Mouse (Mus musculus): ENCODE data around the gene Tysnd1.

The Tysnd1 gene

DNA sequence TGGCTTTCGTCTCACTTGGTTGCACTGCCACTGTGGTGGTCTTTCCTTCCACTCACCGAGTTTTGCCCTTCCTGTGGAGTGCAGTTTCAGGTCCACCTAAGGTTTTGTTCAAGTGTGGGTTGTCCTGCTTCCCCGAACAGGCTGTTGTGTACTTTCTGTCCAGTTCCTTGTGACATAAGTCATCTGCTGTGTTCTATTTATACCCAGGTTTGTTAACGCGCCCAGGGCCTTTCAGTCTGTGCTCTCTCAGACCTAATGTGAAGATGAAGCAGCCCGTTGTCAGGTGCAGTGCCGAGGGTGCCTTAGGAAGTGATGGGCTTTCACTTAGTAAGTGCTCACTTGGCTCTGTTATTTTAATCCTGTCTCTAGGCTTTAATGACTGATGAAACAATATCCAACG, 5.9 kb upstream of the Tysnd1 start:
- no peak for DNase-seq (ENCODE audit: low spot score)

DNA sequence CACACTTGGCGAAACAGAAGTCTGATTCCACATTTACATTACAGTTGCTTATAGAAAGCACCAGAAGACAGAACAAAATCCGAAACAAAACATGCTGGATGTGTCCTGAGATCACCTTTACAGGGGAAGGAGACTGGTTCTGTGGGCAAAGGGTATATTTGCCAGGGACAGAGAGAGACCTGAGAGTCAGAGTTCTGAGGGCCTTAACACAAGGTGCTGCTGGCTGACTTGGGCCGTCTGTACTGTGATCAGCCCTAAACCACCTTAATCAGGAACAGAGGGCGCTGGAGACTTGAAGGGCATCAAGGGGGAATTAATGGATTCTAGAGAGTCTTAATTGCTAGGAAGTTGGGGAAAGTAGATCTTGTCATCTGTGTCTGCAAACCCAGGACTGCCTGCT, 1.8 kb upstream of the Tysnd1 start:
- DNase-seq (ENCODE audit: low spot score): no peak

DNA sequence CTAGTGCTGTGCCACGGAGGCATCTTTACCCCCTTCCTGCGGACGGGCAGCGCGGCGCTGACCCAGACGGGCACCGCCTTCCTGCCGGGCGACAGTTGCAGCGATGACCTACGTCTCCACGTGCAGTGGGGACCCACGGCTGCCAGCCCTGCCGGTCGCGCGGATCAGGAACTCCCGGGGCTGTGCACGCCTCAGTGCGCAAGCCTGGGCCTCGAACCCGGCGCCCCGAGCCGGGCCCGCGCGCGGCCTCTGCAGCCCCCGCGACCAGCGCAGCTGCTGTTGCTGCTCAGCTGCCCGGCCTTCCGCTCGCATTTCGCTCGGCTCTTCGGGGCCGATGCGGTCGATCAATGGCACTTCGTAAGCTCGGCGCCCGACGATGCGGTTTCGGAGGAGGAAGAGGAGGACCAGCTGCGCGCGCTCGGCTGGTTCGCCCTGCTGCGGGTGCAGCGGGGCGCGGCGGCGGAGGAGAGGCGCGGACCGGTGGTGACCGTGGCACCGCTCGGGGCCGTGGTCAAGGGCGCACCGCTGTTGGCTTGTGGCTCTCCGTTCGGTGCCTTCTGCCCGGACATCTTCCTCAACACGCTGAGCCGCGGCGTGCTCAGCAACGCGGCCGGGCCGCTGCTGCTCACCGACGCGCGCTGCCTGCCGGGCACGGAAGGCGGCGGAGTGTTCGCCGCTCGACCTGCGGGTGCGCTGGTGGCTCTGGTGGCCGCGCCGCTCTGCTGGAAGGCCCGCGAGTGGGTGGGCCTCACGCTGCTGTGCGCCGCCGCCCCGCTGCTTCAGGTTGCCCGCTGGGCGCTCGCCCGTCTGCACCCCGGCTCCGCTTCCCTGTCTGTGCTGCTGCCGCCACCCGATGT, 617 bp downstream of the Tysnd1 start:
- DNase-seq (ENCODE audit: low spot score): peak; percentile 40

DNA sequence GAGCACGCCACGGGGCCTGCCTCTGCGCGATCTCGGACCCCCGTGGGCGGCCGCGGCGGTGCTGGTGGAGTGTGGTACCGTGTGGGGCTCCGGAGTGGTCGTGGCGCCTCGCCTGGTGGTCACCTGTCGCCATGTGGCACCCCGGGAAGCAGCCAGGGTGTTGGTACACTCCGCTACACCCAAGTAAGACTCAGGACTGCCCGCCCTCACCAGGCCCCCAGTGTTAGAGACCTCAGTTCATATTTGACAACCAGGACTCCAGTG, 1.2 kb downstream of the Tysnd1 start:
- DNase-seq (ENCODE audit: low spot score): no peak

DNA sequence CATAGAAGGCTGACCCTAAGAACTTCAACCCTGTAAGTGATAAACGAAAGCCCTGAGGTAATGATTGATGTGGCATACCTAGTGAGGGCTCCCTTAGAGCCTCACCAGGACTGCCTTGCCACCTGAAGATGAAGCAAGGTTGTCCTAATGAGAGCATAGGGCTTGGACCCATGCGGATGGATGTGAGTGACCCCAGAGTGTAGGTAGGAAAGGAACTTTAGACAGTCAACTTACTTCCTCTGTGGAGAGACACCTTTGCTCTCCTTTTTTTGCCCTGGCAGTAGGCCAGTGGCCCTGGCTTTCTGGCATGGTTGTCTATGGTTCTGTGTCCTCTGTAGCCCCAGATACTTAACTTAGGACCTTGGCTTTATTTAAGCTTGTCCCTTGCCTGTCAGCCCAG, 1.7 kb downstream of the Tysnd1 start:
- no peak for DNase-seq (ENCODE audit: low spot score)

DNA sequence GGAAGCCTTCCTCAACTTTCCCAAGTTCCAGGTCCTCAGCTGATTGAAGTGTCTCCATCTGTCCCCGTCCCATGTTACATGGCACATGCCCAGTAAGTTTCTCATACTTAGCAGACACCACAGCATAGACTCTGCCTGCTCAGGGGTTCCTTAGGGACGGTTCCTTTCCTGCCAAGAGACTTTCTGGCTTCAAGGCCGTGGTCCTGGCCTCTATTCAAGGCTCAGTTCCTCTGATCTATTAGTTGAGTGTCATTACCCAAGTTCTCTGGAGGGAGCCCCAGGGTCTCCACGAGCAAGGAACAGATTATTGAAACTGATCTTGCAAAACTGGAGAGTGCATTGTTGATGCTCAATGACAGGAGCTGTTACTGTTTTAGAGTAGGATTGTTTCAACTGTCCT, 9.3 kb downstream of the Tysnd1 start:
- DNase-seq (ENCODE audit: low spot score): peak; percentile 56

DNA sequence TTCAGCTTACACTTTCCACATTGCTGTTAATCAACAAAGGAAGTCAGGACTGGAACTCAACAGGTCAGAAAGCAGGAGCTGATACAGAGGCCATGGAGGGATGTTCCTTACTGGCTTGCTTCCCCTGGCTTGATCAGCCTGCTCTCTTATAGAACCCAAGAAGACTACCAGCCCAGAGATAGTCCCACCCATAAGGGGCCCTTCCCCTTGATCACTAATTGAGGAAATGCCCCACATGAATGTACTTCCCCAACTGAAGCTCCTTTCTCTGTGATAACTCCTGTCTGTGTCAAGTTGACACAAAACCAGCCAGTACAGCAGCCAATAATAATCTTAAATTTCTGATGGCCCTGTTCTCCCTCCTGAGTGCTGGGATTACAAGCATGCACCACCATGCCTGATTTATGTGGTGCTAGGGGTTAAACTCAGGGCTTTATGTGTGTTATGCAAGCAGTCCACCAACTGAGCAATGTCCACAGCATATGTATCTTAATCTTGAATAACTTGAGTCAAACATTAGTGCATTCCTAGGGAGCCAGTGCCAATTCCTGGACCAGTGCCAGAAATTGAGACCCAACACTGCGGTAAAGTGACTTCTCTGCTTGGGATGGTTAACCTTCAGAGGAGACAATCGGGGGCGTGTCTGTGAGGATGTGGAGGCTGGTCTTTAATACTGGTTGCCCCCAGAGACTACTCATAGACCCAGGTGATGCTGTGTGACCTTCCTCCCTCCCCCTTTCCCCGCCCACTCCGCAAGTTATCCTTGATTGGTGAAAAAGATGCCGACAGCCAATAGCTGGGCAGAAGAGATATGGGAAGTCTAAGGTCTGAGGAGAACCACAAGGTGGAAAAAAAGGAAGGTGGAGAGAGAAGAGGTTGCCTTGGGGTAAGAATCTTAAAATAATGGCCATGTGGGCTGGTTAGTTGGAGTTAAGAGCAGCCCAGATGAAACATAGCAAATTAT, 11.4 kb downstream of the Tysnd1 start:
- no peak for DNase-seq (ENCODE audit: low spot score)

DNA sequence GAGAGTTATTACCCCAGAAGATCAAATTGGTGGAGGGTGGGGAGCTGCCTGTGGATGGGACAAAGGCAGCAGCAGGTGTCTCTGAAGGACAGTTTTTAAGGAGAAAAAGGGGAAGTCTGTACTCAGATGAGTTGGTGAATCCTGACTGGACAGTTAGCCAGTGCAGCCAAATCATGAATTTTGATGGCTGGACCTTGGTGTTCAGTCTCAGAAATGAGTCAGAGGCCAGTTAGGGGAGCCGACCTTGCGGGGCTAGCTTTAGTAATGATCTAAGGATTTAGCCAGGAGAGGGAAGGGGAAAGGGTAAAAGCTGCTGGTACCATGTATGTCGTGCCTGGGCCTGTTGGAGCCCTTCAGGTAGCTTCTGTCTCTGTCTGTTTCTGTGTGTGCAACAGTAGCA, 18.3 kb downstream of the Tysnd1 start:
- no peak for DNase-seq (ENCODE audit: low spot score)

DNA sequence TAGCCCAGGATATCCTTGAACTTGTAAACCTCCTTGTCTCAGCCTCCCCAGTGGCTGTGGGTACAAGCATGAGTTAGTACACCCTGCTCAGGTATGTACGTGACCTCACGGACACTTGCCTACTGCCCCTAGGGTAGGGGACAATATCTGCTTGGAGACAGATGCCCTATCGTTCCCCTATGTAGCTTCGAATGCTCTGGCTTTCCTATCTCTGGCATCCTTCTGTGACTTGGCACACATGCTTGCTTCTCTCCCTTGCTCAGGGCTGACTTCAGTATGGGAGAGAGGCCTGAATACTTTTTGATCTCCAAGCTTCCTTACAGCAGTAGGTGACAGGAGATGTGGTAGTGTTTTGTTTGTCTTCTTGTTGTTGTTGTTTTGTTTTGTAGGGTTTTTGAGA, 18.8 kb downstream of the Tysnd1 start:
- no peak for DNase-seq (ENCODE audit: low spot score)

DNA sequence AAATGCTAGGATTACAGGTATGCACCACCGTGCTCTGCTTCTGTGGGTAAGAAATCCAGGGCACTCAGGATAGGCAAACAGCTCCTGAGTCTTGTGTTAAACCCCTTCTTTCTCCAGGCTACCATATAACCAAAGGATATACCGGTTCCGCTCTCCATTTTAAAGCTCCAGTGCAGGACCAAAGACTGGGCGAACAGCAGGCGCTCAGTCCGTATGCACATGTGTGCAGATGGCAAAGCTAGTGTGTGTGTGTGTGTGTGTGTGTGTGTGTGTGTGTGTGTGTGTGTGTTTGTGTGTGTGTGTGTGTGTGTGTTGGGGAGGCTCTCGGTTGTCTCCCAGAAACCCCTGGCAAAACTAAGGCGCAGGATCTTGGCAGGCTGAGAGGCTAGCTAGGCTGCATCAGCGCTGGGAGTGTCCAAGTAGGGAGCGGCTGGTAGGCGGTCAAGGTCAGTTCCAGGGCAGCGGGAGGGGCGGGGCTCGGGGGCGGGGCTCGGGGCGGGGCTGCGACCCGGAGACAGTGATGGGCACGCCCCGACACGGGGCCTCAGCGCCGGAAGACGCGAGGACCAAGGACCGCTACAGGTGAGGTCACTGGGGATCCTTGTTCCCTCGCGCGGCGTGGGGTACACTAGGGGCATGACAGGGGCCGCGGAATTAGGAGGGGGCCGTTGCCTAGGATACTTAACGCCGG, 19.6 kb downstream of the Tysnd1 start, which contains the start of gene Aifm2:
Gene Aifm2, plus strand, starts transcription at position 493 of the 691 bp plus-strand sequence.
- DNase-seq (ENCODE audit: low spot score): peak; percentile 74

DNA sequence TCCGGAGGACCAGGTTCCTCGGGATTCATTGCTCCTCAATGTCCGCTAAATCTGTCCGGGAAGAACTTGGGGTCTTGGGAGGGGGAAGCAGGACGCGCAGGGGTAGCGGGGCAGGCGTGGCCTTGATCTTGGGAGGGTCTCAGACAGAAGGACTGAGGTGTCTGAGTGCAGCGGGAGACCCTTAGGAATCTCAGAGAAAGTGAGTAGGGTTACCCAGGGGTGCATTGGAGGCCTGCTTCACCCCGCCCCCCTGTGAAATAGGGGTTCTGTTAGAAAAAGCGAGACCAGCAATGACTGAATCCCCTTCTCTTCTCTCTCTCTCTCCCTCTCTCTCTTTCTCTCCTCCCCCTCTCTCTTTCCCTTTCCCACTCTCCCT, 20.1 kb downstream of the Tysnd1 start:
- no peak for DNase-seq (ENCODE audit: low spot score)

DNA sequence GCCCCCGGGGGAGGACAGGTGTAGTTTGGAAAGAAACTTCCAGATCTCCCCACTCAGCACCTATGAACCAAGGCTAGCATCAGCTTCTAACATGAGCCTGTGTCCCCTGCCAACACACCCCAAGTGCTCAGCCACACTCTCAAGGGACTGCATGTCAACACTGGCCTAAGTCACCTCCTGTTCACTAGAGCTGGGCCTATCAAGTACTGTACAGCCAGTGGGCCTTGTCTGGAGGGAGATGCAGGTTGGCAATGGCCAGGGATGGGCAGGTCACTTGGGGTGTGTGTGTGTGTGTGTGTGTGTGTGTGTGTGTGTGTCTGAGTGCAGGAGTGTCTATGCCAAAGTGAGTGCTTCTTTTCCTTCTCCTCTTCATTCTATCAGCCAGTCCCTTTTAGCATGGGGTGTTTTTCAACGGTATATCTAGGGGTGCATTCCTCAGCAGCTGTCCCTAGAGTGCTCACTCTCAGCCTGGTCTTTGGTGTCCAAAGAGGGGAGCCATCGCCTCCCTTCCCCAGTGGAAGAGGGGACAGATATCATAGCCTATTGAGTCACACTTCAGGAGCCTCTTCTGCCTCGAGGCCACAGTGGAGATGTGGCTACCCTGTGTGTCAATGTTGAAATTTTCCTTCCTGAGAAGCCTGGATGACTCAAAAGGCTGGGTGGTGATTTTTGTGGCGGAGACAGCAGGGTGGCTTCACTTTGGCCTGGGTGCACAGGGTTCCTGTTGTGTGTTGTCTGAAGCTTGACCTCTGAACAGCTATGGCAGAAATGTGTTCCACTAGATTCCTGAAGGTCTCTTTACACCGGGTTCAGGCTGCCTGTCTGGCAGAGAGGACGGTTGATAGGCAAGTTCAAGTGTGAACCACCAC, 20.9 kb downstream of the Tysnd1 start:
- DNase-seq (ENCODE audit: low spot score): no peak

DNA sequence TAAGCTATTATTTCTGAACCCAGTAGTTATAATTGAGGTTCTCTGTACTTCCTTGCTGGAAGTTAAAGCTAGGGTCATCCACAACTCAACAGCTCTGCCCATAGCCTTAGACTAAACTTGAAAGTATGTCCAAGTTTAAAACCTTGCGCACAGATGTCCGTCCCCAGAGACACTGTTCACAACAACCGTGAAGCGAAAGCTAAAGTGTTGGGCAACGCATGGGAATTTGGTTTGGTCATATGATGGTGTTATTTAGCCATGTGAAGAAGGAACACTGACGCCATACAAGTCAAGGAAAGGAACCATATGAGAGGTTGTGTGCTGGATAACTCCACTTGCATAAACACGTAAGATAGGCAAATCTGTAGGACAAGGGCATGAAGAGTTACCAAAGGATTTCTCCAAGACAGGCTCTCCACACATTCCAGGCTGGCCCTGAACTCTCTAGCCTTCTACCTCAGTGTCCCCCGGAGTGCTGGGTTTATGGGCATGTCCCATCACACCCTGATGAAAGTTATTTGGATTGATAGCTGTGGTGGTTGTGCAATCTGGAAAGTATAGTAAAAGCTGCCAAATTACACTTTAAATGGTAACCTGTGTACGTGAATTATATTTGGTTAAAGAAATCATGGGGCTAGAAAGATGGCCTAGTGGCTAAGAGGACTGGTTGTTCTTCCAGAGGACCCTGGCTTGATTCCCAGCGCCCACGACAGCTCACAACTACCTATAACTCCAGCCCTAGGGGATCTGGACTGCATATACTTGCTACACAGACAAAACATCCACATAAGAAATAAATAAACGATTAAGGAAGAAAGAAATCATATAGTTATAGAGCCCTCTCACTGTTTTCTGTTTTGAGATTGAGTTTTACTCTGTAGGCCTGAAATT, 22.3 kb downstream of the Tysnd1 start:
- DNase-seq (ENCODE audit: low spot score): no peak

DNA sequence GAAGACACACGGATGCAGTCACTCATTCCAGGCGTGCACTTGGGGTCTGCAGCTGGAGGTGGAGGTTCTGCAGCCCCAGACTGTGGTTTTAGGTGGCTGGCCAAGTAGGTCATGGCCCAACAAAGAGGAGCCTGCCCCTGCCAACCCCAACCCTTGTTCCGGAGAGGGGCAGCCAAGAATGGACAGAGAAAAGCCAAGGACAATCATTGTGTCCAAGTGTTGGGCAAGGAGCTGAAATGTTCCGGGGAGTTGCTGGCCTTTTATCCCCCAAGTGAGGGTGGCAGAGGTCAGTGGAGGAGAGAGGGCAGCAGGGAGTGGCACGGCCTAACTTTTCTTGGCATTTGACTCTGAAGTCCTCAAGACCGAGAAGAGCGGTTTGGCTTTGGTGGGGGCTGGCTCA, 25.0 kb downstream of the Tysnd1 start:
- no peak for DNase-seq (ENCODE audit: low spot score)

DNA sequence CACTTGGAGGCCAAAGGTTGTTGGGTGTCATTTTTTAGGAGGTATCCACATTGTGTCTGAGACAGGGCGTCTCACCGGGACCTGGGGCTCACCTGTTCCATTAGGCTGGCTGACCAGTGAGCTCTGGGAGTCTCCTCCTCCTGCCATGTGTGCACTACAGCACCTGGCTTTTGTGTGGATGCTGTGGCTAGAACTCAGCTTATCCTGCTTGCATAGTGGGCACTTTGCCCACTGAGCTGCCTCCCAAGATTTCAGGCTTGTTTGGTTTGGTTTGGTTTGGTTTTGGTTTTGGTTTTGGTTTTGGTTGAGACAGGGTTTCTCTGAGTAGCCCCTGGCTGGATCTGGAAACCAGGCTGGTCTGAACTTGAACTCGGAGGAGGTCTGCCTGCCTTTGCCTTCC, 26.9 kb downstream of the Tysnd1 start:
- DNase-seq (ENCODE audit: low spot score): no peak

DNA sequence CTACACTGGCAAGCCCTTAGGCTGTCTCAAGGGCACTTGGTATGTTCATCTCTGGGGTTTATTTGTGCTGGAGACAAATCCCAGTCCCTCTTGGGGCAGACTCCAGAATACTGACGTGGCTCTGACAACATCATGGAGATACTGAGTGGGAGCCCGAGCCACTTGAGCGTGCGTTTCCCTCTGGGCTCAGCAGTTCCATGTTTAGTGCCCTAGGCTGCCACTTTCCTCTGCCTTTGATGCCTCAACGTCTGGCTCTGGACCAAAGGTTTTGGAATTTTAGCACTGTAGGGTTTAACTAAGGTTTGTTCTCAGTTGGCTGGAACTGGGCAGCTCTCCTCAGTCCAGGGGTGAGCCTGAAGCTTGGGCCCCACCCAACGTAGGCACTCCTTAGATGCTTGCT, 28.0 kb downstream of the Tysnd1 start:
- no peak for DNase-seq (ENCODE audit: low spot score)

DNA sequence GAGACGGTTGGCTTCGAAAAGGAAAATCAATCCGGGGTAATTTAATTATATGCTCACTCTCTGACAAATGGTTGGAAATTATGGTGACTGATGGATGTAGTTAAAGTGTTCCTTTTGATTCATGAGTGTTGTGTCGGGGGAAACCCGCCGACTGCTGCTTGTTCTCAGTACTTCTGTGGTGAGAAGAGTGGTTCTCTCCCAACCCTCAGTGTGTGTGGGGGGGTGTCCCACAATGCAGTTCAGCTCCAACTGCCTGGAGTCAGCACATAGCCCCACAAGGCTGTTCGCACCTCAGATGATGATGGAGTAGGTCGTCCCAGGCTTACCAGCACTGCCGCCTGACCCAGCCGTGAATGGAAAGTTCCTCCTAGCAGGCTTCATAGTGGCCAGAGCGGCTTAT, 33.9 kb downstream of the Tysnd1 start:
- no peak for DNase-seq (ENCODE audit: low spot score)

DNA sequence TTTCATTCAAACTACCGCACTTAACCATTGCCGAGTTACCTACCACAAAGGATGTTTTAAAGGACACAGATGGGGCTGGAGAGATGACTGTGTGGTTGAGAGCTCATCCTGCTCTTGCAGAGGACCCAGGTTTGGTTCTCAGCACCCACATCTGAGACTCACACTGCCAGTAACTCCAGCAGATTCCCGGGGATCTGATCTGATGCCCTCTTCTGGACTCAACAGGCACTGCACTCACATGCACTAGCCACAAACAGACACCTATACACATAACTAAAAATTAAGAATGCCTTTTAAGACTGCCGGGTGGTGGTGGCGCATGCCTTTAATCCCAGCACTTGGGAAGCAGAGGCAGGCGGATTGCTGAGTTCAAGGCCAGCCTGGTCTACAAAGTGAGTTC, 34.9 kb downstream of the Tysnd1 start:
- DNase-seq (ENCODE audit: low spot score): no peak

DNA sequence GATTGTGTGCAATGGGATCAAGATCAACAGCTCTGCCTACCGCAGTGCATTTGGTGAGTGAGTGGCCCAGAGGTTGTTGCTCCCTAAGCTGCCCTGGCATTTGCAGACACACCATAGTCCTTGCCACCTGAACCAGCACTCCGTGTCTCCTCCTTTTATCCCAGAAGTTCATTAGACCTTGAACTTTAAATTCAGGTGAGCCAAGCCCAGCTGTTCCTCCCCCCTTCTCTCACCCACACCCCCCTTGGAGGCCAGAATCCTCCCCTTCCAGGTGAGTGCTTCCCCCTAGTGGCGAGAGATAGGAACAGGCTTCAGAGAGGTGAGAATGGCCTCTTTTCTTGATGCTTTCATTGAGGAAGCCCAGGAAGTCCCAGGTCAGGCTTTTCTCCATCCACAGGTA, 39.1 kb downstream of the Tysnd1 start:
- DNase-seq (ENCODE audit: low spot score): no peak

DNA sequence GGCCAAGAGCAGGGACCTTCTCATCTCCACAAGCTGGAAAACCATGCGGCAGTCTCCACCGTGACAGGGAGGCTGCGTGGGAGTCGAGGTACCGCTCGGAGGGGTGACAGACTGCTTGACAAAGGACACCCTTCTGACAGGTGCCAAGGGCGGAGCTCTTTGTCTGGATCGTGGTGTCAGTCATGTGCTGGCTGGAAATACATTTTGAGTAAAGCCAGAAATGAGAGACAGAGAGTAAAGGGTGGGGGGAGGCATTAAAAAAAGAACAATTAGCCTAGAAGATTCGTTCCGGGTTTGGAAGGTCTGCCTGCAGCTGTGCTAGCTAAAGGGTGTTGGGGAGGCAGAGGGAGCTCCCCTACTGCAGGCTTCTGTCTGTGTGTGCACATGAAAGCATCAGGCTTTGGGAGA, 41.4 kb downstream of the Tysnd1 start:
- DNase-seq (ENCODE audit: low spot score): no peak

DNA sequence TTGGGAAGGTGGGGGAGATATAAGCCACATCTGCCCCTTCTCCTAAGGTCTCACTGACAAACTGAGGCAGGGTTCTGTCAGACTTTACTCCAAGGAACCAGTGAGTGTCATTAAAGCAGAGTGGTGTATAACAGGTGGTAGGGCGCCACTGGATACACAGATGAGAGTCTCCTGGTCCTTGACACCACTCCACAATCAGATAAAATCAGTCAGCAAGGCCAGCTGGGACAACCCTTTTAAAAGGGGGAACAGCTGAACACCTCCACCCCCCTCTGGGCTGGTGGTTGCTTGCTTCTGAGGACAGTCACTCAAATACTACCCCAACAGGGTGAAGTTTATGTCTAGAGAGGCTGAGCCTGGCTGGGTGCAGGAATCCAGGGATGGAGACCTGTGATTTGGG, 42.2 kb downstream of the Tysnd1 start:
- no peak for DNase-seq (ENCODE audit: low spot score)

Measured in ovary, postnatal 36 days (tissue).